Mouse (Mus musculus) gastrocnemius, postnatal 14 days (tissue): ENCODE data around the gene Hand2. TPM values are rescaled to one million over a fixed set of nuclear protein-coding genes. Genes with fewer than 3 reads are reported as not detected.

Source experiments
- DNase-seq: peaks from one replicate; pipeline ENCODE4 v3.0.0; 2021; ENCODE audit warnings: mixed read lengths
- intact Hi-C: fragments of 180-260 bp; cut with DNase I; formaldehyde crosslinking; loops from one replicate; pipeline ENCODE4 v1.15.1; 2025; ENCODE audit warnings: low total_unique reads
- total RNA-seq, 2 experiments: library from RNA; stranded (reverse); gene quantifications; 2 replicates each; pipeline ENCODE4 v1.2.3; 2021

The Hand2 gene
- total RNA-seq, 2 experiments from 2014 or later: 0.29 to 0.47 TPM

GRCm38 (mm10) chr8:57361003-57361805 lies 40.4 kb downstream of the Hand2 start:
- DNase-seq: no peak
- intact Hi-C loops: no loop called here

- DNase-seq: no peak
- intact Hi-C loops: no loop called here
Measured at GRCm38 (mm10) chr8:57362881-57363280, 42.1 kb downstream of the Hand2 start.

GRCm38 (mm10) chr8:57374044-57374443 lies 53.3 kb downstream of the Hand2 start:
- no peak for DNase-seq
- intact Hi-C loops: no loop called here

Other genes with a start within 250 kb of the Hand2 start
- gene Scrg1, start 134.9 kb downstream of the Hand2 start, total RNA-seq: not detected
- 10 to 100 TPM; 16.7 to 26.8 TPM for gene Sap30, start 166.9 kb downstream of the Hand2 start, total RNA-seq
- gene Hmgb2, start 190.9 kb downstream of the Hand2 start, total RNA-seq: 10 to 100 TPM; 19.2 to 21.8 TPM